Mouse (Mus musculus) lung, embryonic 16.5 days (tissue): ENCODE data around the gene Pcdh15. TPM values are rescaled to one million over a fixed set of nuclear protein-coding genes. Genes with fewer than 3 reads are reported as not detected.

ENCODE experiments used
- ATAC-seq: fragments of 200-750 bp; cut with Nextera tagmentation; 2 replicates; pipeline ENCODE4 v1.8.0; 2017; ENCODE audit warnings: low read depth, mild to moderate bottlenecking, moderate library complexity
- H3K27ac ChIP-seq: fragments of 300-500 bp; sonication (generic); 2 replicates; pipeline ENCODE4 v1.5.1; 2014; ENCODE audit warnings: mild to moderate bottlenecking, control low read depth, low read length
- H3K27me3 ChIP-seq: fragments of 300-500 bp; sonication (generic); 2 replicates; pipeline ENCODE4 v1.6.1; 2014; ENCODE audit warnings: low read depth, low read length, mixed read lengths; ENCODE audit not compliant: control insufficient read depth, insufficient read depth
- H3K36me3 ChIP-seq: fragments of 300-500 bp; sonication (generic); 2 replicates; pipeline ENCODE4 v1.6.1; 2014; ENCODE audit warnings: low read length; ENCODE audit not compliant: control insufficient read depth, insufficient read depth
- H3K4me1 ChIP-seq: fragments of 300-500 bp; sonication (generic); replicated peaks from 2 replicates; pipeline ENCODE4 v1.6.1; 2014; ENCODE audit warnings: low read length, mixed read lengths; ENCODE audit not compliant: control insufficient read depth, insufficient read depth
- H3K4me2 ChIP-seq: fragments of 300-500 bp; sonication (generic); 2 replicates; pipeline ENCODE4 v1.6.1; 2014; ENCODE audit warnings: low read depth, low read length, control low read depth
- H3K4me3 ChIP-seq: fragments of 300-500 bp; sonication (generic); 2 replicates; pipeline ENCODE4 v1.5.1; 2014; ENCODE audit warnings: mild to moderate bottlenecking, low read length, control low read depth
- H3K9ac ChIP-seq: fragments of 300-500 bp; sonication (generic); 2 replicates; pipeline ENCODE4 v1.6.1; 2014; ENCODE audit warnings: low read length, control low read depth
- H3K9me3 ChIP-seq: fragments of 300-500 bp; sonication (generic); 2 replicates; pipeline ENCODE4 v1.6.1; 2016; ENCODE audit warnings: low read length; ENCODE audit not compliant: control insufficient read depth
- WGBS: fragments of 180-500 bp; shearing (Covaris S2); extraction: QIAGEN DNeasy Blood & Tissue Kit; methylation state at CpG from one replicate; pipeline ENCODE4 v1.1.7; 2014; 5-methylcytosine and 5-hydroxymethylcytosine counted together
- polyA plus RNA-seq: library from polyadenylated mRNA; unstranded; fragments of >200 nt; fragmentation: Nextera tagmentation; extraction: Ambion mirVana; gene quantifications from 2 replicates; pipeline ENCODE4 v1.2.1, GENCODE M21; 2015

Pcdh15 gene
- polyA plus RNA-seq, 1 experiment from 2014 or later = 0.08 TPM

DNA sequence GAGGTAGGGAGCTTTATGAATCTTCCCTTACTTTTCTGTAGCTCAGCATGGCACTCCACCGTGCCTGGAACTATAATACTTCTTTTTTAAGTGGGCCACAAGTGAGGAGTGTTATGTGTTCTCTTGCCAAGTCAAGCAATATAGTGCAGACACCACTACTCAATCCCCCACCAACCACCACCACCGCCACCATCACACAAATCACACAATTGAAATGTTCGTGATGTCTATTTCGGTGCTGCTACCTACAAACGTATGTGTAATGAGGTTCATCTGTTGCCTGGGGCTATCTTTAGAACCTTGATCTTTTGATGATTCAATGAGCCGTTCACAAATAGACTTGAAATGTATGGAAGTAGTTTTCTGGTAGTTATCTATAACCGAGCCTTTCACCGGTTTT, 1304.0 kb downstream of the Pcdh15 start:
- Histone ChIP-seq H3K4me1 (no peaks in the 10 kb centered on the region), H3K36me3 (no peaks in the 10 kb centered on the region), H3K4me2 (no peak overlapping the region), H3K9me3 (no peaks in the 10 kb centered on the region), H3K4me3 (no peak overlapping the region), H3K27me3 (no peaks in the 10 kb centered on the region), H3K27ac (no peak overlapping the region), H3K9ac (no peak overlapping the region)
- 88% methylated on average over 8 of the region's 8 CpGs for WGBS
- no peak for ATAC-seq

DNA sequence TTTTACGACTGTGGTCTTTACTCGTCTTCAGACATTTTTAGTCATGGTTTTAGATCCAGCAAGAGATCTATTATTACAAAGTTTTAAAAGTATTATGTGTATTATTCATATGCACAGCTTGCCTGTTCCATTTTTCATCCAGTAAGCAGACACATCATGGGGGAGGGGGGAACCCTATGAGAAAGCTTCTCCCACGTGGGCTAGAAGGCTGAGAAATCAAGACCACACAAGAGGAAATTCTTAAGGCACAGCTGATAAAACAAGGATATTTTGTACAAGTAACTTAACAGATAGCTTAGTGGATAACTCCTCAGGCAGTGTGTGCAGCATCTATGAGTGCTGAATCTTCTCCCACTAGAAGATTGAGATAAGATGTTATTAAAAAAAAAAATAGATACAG, 1314.9 kb downstream of the Pcdh15 start:
- ATAC-seq = no peak
- 39% methylated on average over 3 of the region's 3 CpGs for WGBS
- H3K4me2 ChIP-seq = no peak overlapping the region

DNA sequence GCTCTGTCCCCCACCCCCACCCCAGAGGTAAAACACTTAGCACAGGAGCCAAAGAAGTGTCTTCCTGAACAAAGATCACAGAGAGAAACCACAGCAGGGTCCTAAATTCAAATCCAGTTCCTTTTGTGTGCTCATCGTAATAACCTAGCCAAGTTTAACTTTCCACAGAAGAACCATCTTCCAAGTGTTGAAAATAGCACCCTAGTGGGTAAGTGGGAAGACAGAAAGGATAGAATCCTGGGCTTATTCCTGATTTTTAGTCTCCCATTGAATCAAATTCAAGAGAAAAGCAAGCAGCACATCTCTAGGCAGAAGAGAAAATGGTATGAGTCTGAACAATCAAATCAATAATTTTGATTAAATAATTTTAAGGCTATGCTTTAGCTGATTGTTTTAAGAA, 1315.8 kb downstream of the Pcdh15 start:
- 75% methylated on average over 1 of the region's 1 CpGs for WGBS
- Histone ChIP-seq H3K9ac (no peak overlapping the region), H3K27ac (no peak overlapping the region), H3K36me3 (no peaks in the 10 kb centered on the region), H3K9me3 (no peaks in the 10 kb centered on the region), H3K27me3 (no peaks in the 10 kb centered on the region), H3K4me1 (no peaks in the 10 kb centered on the region), H3K4me3 (no peak overlapping the region), H3K4me2 (no peak overlapping the region)
- ATAC-seq = no peak

More for the DNA sequence above, 1314.9 kb downstream of the Pcdh15 start:
- Histone ChIP-seq H3K4me1 (no peaks in the 10 kb centered on the region), H3K36me3 (no peaks in the 10 kb centered on the region), H3K27ac (no peak overlapping the region), H3K27me3 (no peaks in the 10 kb centered on the region), H3K9ac (no peak overlapping the region), H3K4me3 (no peak overlapping the region), H3K9me3 (no peaks in the 10 kb centered on the region)

DNA sequence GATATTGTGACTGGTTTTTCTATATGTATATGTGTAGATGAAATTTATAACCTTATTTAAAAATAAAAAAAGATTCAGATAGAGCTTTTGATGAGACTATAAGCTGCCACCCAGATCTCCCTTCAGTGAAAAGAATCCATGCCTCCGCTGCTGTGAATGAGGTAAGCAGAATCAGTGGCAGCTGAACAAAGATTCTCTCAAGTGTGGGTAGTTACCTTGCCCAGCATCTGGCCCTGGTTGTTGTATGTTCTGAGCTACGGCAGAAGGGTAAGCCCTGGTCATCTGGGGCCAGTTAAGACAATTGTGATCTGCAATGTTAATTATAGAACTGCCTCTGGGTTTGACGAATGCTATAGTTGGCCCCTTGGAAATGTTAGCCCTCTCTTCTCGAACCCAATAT, 1316.2 kb downstream of the Pcdh15 start:
- 83% methylated on average over 4 of the region's 4 CpGs for WGBS

DNA sequence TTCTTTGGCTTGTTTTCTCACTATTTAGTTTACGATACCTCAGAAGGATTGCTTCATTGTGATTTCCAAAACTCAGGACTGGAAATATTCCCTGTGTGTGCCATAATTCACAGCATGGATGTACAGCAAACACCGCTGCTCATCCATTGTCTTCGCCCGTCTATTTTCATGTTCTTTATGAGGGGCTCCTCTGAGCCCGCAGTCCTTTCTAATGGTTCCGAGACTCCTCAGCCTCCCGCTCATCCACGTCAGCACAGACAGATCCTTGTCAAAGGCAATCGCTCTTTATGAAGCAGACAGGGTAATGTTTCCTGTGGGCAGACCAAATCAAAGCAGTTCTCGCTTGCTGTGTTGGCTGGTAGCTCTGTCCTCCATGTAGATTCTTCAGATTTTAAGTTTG, 1316.8 kb downstream of the Pcdh15 start:
- H3K36me3 ChIP-seq = no peaks in the 10 kb centered on the region
- 84% methylated on average over 10 of the region's 10 CpGs for WGBS
- no peaks in the 10 kb centered on the region for H3K9me3 ChIP-seq

More for the DNA sequence above, 1316.2 kb downstream of the Pcdh15 start:
- Histone ChIP-seq H3K27ac (no peak overlapping the region), H3K9me3 (no peaks in the 10 kb centered on the region), H3K36me3 (no peaks in the 10 kb centered on the region), H3K27me3 (no peaks in the 10 kb centered on the region), H3K4me1 (no peaks in the 10 kb centered on the region), H3K4me2 (no peak overlapping the region), H3K9ac (no peak overlapping the region), H3K4me3 (no peak overlapping the region)
- no peak for ATAC-seq

DNA sequence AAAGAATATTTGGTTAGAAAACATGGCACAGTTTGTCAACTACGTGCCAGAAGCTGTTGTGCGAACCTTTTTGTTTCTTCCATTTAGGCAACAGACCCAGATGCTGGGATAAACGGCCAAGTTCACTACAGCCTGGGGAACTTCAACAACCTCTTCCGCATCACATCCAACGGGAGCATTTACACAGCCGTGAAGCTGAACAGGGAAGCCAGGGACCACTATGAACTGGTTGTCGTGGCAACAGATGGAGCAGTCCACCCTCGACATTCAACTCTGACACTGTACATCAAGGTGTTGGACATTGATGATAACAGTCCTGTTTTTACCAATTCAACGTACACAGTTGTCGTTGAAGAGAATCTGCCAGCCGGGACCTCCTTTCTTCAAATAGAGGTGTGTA, 1350.9 kb downstream of the Pcdh15 start:
- Histone ChIP-seq H3K27me3 (no peaks in the 10 kb centered on the region), H3K4me2 (no peak overlapping the region), H3K9ac (no peak overlapping the region), H3K4me1 (no peaks in the 10 kb centered on the region), H3K36me3 (no peaks in the 10 kb centered on the region), H3K9me3 (no peaks in the 10 kb centered on the region), H3K27ac (no peak overlapping the region), H3K4me3 (no peak overlapping the region)
- WGBS = 54% methylated on average over 11 of the region's 11 CpGs
- no peak for ATAC-seq

More for the DNA sequence above, 1316.8 kb downstream of the Pcdh15 start:
- Histone ChIP-seq H3K4me2 (no peak overlapping the region), H3K27ac (no peak overlapping the region), H3K9ac (no peak overlapping the region), H3K27me3 (no peaks in the 10 kb centered on the region), H3K4me1 (no peaks in the 10 kb centered on the region), H3K4me3 (no peak overlapping the region)
- ATAC-seq = no peak

DNA sequence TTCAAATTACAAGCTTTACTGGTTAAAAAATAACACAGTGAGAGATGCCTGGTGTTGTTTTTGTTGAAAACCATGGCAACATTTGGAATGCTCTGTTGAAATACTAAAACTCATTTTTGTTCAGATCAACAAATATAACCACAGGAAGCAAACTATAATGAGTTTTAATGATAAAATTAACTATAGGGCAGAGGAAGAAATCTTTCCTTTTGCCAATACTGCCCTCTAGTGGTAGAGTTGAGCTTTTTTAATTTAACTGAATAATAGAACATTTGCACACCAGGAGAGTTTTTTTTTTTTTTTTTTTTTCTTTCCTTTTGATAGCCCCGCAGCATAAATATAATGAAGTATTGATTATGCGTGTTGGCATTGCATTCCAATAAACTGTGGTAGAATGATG, 1364.8 kb downstream of the Pcdh15 start:
- H3K27me3 ChIP-seq = no peaks in the 10 kb centered on the region
- ATAC-seq = no peak
- H3K4me1 ChIP-seq = no peaks in the 10 kb centered on the region
- H3K4me3 ChIP-seq = no peak overlapping the region
- WGBS = 14% methylated on average over 2 of the region's 2 CpGs
- H3K27ac ChIP-seq = no peak overlapping the region
- H3K36me3 ChIP-seq = no peaks in the 10 kb centered on the region
- no peak overlapping the region for H3K4me2 ChIP-seq
- no peaks in the 10 kb centered on the region for H3K9me3 ChIP-seq
- no peak overlapping the region for H3K9ac ChIP-seq

DNA sequence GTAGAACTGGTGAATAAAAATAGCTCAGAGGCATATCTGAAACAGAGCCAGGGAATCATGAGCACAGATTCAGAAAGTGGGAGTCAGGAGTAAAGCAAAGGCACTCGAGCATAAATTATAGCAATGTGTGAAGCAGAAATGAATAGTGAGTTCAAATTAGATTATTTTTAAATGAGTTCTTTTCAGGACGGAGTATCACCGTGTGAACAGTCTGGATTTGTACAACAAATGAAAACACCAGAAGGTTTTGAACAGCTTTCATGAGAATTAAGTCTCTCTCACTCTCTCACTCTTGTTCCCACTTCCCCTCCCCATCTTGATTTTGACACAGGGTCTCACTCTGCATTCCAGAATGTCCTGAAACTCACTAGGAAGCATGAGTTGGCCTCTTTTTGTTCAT, 1381.6 kb downstream of the Pcdh15 start:
- Histone ChIP-seq H3K9ac (no peak overlapping the region), H3K9me3 (no peaks in the 10 kb centered on the region), H3K36me3 (no peaks in the 10 kb centered on the region), H3K27me3 (no peaks in the 10 kb centered on the region), H3K4me1 (no peaks in the 10 kb centered on the region), H3K4me2 (no peak overlapping the region), H3K4me3 (no peak overlapping the region), H3K27ac (no peak overlapping the region)
- WGBS = 82% methylated on average over 3 of the region's 3 CpGs
- ATAC-seq = no peak

DNA sequence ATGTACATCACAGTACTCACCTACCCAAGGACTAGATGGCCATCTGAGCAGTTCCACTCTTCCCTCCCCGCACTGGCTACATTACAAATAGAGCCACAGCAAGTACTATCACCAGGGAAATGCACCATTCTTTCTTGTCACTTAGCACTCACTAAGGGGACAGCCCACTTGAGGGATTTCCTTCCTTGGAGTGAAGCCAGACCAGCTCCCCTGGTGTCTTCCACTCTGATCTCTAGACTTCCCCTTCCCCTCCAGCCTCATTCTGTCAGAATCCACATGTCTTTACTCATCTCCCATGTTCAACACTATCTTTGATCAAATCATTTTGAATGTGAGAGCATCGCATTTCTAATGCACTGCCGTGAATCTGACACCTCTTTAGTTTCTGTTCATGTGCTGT, 1413.2 kb downstream of the Pcdh15 start:
- Histone ChIP-seq H3K27me3 (no peaks in the 10 kb centered on the region), H3K4me3 (no peak overlapping the region), H3K4me1 (no peaks in the 10 kb centered on the region), H3K4me2 (no peak overlapping the region), H3K9ac (no peak overlapping the region), H3K36me3 (no peaks in the 10 kb centered on the region), H3K27ac (no peak overlapping the region), H3K9me3 (no peaks in the 10 kb centered on the region)
- 33% methylated on average over 3 of the region's 3 CpGs for WGBS
- 0 out of 2 replicates have a peak, but pooled peaks have one; percentile 26 for ATAC-seq

DNA sequence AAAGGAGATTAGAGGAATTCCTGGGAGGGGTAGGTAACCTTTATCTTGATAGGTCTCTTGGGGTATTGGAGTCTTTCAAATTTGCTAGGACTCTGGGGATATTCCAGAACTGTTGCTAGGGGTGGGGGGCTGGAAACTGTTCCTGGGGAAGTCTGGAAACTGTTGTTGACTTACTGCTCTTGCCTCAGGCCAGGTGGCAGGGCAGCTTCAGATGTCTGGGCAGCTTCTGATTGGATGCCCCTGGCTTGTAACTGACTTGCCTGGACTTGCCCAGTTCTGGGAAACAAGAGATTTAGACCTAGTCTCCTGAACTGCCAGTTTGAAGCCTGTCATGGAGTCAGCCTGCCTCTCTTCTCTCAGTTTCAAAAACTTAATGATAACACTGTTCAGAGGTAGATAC, 1414.6 kb downstream of the Pcdh15 start:
- Histone ChIP-seq H3K27ac (no peak overlapping the region), H3K4me2 (no peak overlapping the region), H3K27me3 (no peaks in the 10 kb centered on the region), H3K9me3 (no peaks in the 10 kb centered on the region), H3K4me1 (no peaks in the 10 kb centered on the region), H3K4me3 (no peak overlapping the region), H3K9ac (no peak overlapping the region), H3K36me3 (no peaks in the 10 kb centered on the region)
- no peak for ATAC-seq
